Mouse (Mus musculus) cerebellum, adult 11-12 months (tissue): ENCODE data around the gene Jmjd1c.

Experiments used
- DNase-seq: peaks from one replicate; pipeline ENCODE4 v3.0.0; 2022

Gene Jmjd1c

DNA sequence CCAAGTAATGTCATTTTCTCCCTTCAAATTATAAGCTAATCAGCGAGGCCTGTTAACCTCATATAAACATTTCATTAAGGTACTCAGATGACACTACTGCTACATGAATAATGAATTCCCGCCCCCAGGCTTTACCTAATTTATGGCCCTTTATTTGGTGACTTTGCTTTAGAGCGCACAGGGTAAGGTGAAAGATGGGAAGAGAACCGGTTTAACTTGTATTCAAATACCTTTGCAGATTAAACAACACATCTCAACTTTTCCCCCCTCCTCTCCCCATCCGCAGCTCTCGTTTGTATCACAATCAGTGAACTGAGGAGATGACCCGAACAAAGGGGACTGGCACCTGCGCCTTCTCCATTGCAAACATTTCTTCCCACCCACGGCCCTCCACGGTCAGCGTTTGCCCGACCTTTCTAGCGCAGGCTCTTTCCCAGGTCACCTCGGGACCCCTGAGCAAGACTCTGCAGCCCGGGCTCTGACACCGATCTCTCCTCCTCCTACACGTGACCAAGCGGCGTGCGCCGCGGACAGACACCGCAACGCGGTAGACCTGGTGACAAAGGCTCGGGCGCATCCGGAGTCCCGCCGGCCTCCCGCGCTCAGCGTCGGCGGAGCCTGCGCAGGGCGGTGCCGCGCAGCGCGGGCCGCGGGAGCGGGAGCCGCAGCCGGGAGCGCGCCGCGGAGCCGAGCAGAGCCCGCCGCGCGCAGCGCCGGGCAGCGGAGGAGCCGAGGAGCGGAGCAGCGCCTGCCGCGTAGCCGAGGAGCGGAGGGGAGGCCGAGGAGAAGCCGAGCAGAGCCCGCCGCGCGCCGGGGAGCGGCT is at the start of gene Jmjd1c:
Gene Jmjd1c (plus strand): TSS at position 328 of the 823 bp plus-strand sequence.
- DNase-seq = peak; percentile 90

DNA sequence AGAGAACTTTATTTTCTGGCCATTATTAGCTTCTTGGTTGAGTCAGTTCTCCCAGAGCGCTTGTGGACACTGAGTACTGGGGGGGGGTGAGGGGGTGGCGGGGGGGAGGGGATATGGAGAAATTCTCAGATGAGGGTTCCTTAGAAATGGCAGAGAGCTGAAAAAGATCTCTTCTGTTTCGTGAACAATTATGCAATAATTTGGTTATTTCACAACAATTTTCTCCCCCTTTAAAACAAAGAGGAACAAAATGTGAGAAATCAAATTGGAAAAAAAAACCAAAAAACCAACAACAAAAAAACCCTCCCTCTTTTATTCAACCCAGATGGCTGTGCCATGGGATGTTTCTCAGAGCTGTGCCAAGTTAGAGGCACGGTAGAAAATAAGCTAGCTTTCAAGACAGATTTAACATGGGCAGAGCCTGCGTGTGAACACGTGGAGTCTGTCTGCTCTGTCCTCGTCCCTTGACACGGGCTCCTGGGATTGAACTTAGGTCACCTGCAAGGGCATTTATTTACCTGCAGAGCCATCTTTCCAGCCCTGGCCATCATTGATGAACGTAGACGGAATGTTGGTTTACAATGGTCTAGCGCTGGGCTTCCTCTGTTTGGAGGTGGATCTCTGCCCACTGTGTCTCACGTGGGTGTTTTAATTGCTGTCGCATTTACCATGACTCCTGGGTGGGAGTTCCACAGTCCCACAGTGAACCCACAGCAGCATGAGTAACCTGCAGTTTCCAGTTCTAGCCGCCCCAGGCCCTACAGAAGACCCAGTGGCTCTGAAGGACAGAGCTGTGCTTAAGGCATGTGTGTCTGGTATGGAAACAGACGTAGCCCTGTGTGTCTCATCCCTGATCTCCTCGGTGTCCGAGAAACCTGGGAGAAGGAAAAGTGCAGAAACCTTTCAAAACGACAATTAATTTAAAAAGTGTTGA is 47.9 kb upstream of the Jmjd1c start:
- no peak for DNase-seq

DNA sequence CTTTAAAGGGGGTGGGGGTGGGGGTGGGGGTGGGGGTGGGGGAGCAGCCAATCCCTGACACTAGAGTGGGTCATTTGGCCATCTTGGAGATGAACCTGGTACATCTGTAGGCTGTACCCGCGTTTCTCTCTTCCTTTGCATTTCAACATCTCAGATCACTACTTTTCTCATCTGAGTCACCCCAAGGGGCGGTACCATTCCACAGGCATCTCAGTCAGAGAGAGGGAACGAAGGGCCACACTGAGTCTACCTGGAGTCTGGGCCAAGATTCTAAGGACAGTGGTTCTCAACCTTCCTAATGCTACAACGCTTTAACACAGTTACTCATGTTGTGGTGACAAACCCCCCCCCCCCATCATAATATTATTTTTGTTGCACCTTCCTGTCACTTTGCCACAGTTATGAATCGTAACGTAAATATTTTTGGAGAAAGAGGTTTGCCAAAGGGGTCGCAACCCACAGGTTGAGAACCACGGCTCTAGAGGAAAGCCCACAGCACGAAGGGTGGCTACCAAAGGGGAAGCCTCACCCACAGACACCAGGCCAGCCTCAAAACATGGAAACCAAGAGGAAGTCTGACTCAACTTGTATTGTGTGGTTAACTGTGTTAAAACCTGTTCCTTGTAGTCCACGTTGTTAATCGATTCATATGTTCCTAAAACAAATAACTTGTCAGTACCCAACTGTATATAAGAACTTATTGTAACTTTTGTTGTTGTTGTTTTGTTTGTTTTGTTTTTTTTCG is 46.9 kb upstream of the Jmjd1c start:
- no peak for DNase-seq

DNA sequence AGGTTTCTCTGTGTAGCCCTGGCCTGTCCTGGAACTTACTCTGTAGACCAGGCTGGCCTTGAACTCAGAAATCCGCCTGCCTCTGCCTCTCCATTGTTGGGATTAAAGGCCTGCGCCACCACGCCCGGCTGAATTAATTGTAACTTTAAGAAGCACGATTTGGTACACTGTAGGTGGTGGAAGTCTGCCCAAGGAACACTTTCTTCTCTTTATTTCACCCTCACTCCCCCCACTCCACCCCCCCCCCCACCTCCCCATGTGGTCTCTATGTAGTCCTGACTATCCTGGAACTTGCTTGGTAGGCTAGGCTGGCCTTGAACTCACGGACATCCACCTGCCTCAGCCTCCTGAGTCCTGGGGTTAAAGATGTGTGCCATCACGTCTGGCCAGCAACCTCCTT is 46.3 kb upstream of the Jmjd1c start:
- DNase-seq = no peak

DNA sequence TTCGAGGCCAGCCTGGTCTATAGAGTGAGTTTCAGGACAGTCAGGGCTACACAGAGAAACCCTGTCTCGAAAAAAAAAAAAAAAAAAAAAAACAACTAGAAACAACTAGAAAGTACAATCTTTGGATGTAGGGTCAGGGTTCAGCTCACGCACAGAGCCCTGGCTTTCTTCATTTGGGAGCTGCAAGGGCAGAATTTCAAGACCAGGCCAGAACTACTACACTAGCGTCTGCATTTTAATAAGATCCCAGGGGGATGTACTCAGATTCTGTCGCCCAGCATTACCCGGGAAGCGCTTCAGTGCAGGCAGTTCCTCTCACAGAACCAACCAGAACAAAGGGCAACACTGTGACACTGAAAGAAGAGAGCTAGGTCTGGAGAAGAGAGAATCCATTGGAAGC is 45.2 kb upstream of the Jmjd1c start:
- DNase-seq = no peak

GRCm38 (mm10) chr10:67051466-67051865 is 44.5 kb upstream of the Jmjd1c start:
- no peak for DNase-seq

DNA sequence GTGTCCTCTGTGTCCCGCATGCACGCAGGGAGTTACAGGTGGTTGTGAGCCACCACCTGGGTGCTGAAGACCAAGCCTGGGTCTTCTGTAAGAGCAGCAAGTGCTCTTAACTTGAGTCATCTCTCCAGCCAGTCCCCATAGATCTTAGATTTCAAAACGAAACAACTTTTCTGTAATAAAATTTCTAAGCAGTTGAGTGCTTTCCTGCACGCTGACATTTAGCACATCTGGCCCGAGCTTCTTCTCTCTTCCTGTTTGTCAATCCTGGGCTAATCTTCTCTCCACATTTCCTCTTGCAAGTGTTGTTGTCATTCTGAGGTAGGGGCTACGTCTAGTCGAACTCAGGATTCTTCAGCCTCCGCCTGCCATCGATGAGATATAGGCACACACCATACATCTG is 43.5 kb upstream of the Jmjd1c start:
- no peak for DNase-seq

DNA sequence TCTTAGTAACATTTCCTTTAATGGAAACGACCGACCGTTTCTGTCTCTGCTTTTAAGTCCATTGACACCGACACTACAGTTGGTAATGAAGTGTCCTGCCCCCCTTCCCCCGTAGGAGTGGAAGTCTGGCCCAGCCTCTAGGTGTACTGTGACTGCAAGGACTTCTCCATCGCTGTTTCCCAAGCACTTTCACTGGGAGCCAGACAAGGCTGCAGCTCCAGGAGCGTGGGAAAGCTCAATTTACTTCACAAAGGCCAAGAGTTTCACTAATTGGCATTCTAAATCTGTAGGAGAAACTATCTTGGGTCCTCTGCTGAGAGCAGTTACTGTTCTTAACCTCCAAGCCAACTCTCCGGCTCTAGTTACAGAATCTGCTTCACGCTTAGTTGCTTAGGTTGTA is 42.5 kb upstream of the Jmjd1c start:
- DNase-seq = no peak

DNA sequence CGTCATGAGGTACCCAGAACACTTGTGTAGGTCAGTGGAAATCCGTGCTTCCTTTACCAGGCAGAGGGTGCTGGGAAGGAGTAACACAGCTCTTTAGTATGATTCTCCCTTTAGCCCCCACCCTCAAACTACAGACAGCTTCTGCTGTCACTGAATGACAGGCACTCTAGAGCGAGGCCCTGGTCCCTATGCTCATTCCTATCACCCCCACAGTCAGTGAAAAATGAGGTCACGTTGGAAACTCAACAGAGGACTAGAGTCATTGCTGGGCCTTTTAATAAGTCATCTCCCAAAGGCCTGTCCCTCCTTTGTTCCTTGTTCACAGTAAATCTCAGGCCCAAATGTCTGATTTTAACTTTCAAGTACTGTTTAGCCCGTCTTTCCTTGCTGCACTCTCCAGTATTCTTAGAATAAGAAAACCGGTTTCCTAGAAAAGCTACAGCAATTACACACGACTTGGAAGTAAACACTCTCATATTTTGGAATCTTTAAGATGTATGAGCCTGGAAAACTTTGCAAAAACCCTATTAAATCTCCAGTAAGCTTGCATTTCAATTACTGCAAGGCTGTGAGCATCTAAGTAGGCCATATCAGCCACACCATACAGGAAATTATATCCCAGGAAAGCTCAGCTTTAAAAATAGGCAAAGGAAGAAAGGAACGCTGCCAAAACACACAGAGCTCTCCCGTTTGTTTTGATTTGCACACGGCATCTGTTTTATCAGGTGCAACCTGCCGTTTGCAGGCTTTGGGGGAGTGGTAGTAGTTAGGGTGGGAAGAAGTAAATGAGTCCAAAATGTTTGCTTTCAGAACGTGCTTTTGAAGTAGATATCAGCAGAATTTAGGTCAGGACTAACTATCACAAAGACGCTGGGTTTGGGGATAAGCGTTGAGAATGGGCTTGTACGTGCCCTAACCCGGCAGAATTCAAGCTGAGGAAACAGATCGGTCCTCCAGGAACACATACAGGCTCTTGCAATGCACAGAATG is 39.8 kb upstream of the Jmjd1c start:
- DNase-seq = peak; percentile 85

- peak; percentile 62 for DNase-seq
Observed at GRCm38 (mm10) chr10:67057208-67057607, 38.7 kb upstream of the Jmjd1c start.

DNA sequence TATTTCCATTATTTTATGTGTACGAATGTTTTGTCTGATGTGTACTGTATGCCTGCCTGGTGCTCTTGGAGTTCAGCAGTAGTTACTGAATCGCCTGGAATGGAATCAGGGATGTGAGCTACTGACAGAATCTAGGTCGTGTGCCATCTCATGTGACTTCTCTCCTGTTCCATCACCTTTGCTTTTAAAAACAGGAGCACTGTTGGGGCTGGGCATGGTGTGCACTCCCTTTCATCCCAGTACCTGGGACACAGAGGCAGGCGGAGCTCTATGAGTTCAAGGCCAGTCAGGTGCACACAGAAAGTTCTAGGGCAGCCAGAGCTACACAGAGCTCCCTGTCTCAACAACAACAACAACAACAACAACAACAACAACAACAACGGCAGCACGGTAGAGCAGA is 38.2 kb upstream of the Jmjd1c start:
- no peak for DNase-seq

GRCm38 (mm10) chr10:67058297-67058696 is 37.6 kb upstream of the Jmjd1c start:
- DNase-seq = peak; percentile 88

GRCm38 (mm10) chr10:67058702-67059101 is 37.2 kb upstream of the Jmjd1c start:
- DNase-seq = no peak

GRCm38 (mm10) chr10:67061367-67061801 is 34.5 kb upstream of the Jmjd1c start:
- peak; percentile 52 for DNase-seq

- peak; percentile 42 for DNase-seq
Observed at GRCm38 (mm10) chr10:67061823-67062222, 34.1 kb upstream of the Jmjd1c start.

DNA sequence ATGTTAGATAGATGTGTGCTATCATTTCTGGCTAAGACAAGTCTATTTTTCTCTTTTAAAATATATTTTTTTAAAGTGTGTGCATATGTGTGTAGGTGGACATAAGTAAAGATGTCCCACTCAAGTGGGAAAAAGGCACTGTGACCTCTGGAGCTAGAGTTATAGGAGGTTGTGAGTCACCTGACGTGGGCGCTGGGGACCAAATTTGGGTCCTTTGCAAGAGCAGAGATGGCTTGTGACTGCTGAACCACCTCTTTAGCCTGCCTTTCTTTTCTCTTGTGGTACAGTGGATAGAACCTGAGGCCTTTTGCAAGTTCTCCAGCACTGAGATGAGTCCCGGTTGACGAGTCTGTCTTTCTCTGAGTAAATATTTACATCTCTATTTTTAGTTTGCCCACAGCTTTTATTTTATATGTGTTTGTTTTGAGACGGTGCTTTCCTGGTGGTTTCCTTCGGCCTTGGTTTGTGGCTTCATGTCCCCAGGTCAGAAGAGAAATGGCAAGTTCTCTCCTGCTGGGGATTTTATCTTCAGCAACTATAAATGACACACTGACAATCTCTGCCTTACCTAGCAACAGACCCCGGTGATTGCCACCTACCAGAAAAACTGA is 30.5 kb upstream of the Jmjd1c start:
- DNase-seq = no peak

DNA sequence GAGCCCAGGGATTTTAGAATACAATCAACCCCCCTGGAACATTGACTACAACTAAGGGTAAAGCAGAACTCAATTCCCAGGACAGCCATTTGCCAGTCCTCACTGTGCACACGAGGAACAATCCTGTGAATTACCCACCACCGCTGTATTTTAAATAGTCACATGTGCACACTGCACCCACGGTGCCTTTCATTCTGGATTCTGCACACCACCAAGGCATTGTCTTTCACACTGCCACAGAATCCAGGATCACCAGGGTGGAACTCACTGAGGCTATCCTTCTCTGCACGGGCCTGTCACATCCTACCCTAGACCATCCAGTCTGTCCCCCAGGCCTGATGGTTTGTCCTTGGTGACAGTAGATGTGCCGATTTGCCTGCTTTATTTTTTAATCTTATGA is 30.0 kb upstream of the Jmjd1c start:
- DNase-seq = no peak

- no peak for DNase-seq
Observed at GRCm38 (mm10) chr10:67066421-67066820, 29.5 kb upstream of the Jmjd1c start.

DNA sequence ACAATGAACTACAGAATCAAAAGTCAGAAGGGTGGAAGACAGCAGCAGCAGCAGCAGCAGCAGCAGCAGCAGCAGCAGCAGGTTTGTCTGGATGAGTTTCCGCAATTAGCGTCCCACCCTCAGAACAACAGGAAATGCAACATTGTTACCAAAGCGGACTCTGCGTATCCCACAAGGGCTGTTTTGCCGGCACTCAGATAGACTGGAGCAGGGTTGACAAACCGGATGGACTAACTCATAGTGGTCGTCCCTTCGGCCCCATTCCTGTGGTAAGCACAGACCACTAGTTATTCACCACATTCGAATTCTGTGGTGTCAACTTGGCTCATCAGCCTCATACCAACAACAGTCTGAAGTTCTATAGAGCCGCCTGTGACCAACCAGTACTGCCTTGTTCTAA is 26.9 kb upstream of the Jmjd1c start:
- no peak for DNase-seq

DNA sequence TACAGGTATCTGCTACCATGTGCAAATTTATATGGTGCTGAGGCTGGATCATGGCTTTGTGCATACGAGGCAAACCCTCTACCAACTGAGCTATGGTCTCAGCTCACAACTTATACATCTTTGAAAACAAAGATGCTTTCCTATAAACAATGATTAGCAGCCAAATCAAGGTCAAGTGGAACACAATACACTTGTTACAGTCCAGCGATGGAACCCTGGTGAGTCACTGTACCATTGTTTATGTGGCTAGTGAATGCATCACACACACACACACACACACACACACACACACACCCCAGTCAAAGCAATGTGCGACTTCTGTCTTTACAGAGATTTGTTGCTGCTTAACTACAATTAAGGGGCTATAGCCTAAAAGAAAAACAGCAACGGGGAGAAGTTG is 24.5 kb upstream of the Jmjd1c start:
- DNase-seq = no peak

DNA sequence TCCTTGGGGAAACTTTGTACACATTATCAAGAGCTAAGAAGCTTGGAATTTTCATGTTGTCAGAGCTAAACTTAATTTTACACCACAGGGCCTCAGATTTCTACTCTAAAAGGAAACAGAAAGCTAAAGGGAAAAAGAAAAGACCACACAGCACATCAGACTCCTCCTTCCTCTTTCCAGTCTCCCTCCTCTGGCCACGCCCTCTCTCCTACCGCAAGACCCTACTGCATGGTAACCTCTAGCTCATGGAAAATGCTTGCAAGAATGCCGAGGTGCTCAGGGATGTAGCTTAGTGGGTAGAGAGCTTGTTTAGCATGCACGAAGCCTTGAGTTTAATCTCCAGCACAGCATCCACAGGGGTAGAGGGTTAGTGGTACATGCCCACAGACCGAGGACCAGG is 24.0 kb upstream of the Jmjd1c start:
- no peak for DNase-seq
